Mouse (Mus musculus) intestine, embryonic 14.5 days (tissue): ENCODE data around the gene Arih2. TPM values are rescaled to one million over a fixed set of nuclear protein-coding genes. Genes with fewer than 3 reads are reported as not detected.

Source experiments
- ATAC-seq: fragments of 200-750 bp; cut with Nextera tagmentation; replicated peaks from 2 replicates; pipeline ENCODE4 v1.8.0; 2017; ENCODE audit warnings: low read depth, moderate number of reproducible peaks, moderate TSS enrichment, moderate library complexity; ENCODE audit not compliant: low FRiP score, low TSS enrichment
- DNase-seq: peaks from one replicate; pipeline ENCODE4 v3.0.0-alpha.2; 2018; ENCODE audit warnings: low spot score
- H3K27ac ChIP-seq: fragments of 300-500 bp; sonication (generic); 2 replicates; pipeline ENCODE4 v1.5.1; 2014; ENCODE audit warnings: low read depth, mild to moderate bottlenecking, control low read depth
- H3K27me3 ChIP-seq: fragments of 300-500 bp; sonication (generic); replicated peaks from 2 replicates; pipeline ENCODE4 v1.6.1; 2014; ENCODE audit warnings: low read length, control low read depth; ENCODE audit not compliant: control insufficient read depth, insufficient read depth
- H3K36me3 ChIP-seq: fragments of 300-500 bp; sonication (generic); 2 replicates; pipeline ENCODE4 v1.6.1; 2014; ENCODE audit warnings: low read length, control low read depth; ENCODE audit not compliant: control insufficient read depth, insufficient read depth
- H3K4me1 ChIP-seq: fragments of 300-500 bp; sonication (generic); replicated peaks from 2 replicates; pipeline ENCODE4 v1.6.1; 2014; ENCODE audit warnings: low read length, control low read depth, mixed read lengths; ENCODE audit not compliant: control insufficient read depth, insufficient read depth
- H3K4me2 ChIP-seq: fragments of 300-500 bp; sonication (generic); 2 replicates; pipeline ENCODE4 v1.6.1; 2014; ENCODE audit warnings: low read length
- H3K4me3 ChIP-seq: fragments of 300-500 bp; sonication (generic); 2 replicates; pipeline ENCODE4 v1.5.1; 2014; ENCODE audit warnings: low read depth, low read length, control low read depth, mixed read lengths
- H3K9ac ChIP-seq: fragments of 300-500 bp; sonication (generic); 2 replicates; pipeline ENCODE4 v1.6.1; 2014; ENCODE audit warnings: mild to moderate bottlenecking, low read length
- H3K9me3 ChIP-seq: fragments of 300-500 bp; sonication (generic); 2 replicates; pipeline ENCODE4 v1.6.1; 2016; ENCODE audit warnings: low read length, control low read depth; ENCODE audit not compliant: control insufficient read depth
- WGBS: fragments of 180-500 bp; shearing (Covaris S2); extraction: QIAGEN DNeasy Blood & Tissue Kit; methylation state at CpG from one replicate; pipeline ENCODE4 v1.1.7; 2014; 5-methylcytosine and 5-hydroxymethylcytosine counted together
- polyA plus RNA-seq: library from polyadenylated mRNA; unstranded; fragments of >200 nt; fragmentation: Nextera tagmentation; extraction: Ambion mirVana; gene quantifications from 2 replicates; pipeline ENCODE4 v1.2.1, GENCODE M21; 2014

The Arih2 gene
- polyA plus RNA-seq, 1 experiment from 2014 or later, result 43.1 TPM

DNA sequence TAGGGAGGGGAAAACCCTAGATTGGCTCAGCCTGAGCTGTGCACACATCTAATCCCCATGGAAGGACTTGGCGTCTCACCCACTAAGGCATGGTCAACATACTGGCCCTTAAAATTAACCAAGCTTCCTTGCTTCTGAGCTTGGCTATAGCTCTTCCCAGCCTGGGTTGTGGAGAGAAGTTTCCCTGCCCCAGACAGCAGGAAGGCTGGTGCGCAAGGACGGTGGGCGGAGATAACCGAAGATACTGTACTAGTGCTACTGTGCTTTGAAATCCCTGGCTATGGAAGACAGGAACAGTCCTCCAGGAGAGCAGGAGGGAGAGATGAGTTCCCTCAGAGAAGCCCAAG lies 69.9 kb downstream of the Arih2 start:
- ATAC-seq, result no peak
- H3K27ac ChIP-seq, result peak overlapping the region; percentile 91

DNA sequence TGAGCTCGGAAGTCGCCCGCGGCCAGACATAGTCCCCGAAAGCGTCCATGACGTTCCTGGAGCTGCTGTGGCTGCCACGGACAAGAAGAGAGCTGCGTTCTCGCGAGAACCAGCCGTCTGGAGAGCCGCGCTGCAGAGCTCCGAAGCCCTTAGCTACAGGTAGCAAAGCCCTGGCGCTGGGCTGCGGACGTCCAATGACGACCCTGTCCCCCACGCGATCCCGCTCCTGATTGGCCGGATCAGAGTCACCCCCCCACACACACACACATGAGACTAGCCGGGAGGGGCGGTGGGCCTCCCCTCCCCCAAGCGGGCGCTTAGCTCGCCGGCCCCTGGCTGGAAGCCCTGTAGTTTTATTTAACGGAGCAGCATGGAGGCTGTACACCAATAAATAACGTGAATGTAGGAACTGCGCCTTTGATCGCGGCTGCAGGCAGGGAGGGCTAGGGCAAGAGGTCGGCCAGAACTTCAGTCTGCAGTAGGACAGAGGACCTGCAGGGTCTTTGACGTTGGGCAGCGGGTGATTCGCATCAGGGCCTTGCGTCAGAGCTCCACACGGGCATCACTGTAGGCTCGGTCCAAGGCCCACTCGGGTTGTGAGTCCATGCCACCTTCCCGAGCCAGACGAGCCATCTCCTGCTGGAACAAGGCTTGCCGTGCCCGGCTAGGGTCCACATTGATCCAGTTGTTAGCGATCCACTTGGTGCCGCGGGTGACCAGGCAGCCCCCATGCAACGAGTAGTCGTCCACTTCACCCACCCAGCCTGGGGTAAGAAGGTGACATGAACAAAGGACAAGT lies 70.4 kb downstream of the Arih2 start, which contains the start of gene Wdr6:
Wdr6 (minus strand) TSS at position 195 of the 799 bp plus-strand sequence.
- DNase-seq, result peak; percentile 92
- Histone ChIP-seq H3K9ac (peak within 1 kb of the TSS; percentile 74), H3K27me3 (no peaks in the 10 kb centered on the region), H3K36me3 (peaks cover 26% of the 10 kb centered on the region), H3K4me2 (peak within 1 kb of the TSS; percentile 81), H3K4me1 (peaks cover 30% of the 10 kb centered on the region), H3K27ac (peak within 1 kb of the TSS; percentile 91), H3K9me3 (no peaks in the 10 kb centered on the region), H3K4me3 (peak within 1 kb of the TSS; percentile 70)
- WGBS, result 5% methylated on average over 51 of the region's 51 CpGs
- peak; percentile 96 for ATAC-seq

More for the DNA sequence above, 69.9 kb downstream of the Arih2 start:
- Histone ChIP-seq H3K9ac (peak overlapping the region; percentile 74), H3K9me3 (no peaks in the 10 kb centered on the region), H3K4me3 (peak overlapping the region; percentile 70; the same call in 1 of the 2 replicates), H3K36me3 (peaks cover 20% of the 10 kb centered on the region), H3K4me2 (peak overlapping the region; percentile 81), H3K4me1 (peaks cover 25% of the 10 kb centered on the region), H3K27me3 (no peaks in the 10 kb centered on the region)
- no peak for DNase-seq
- 51% methylated on average over 5 of the region's 5 CpGs for WGBS

DNA sequence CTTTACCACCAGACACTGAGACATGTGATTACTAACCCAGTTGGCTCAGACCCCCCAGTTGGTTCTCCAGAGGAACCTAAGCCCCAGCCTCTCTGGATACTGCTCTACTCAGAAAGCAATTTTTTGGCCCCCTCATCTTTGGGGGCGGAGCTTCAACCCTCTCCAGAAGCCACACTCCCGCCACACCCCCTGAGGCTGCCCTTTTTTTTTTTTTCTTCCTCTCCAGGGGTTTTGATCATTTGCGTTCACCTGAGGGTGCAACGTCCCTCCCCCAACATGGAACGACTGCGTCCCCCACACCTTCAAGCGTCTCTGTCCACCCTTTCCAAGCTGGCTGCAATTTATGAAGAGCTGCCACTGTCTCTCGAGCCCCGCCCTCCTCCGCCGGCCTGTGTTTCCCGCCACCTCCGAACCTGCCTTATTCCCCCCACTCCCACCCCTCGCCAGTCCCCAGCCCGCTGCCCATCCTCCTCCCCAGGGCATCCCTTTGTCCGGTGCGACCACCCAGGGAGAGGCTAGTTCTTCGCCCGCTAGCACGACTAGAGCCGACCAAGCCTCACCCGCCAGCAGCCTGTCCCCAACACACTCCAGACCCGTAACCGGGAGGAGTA lies 71.1 kb downstream of the Arih2 start:
- peaks cover 33% of the 10 kb centered on the region for H3K4me1 ChIP-seq
- no peak for DNase-seq
- ATAC-seq, result peak; percentile 40; the same call in 1 of the 2 replicates
- under 1% methylated on average over 24 of the region's 24 CpGs for WGBS
- H3K4me3 ChIP-seq, result peak overlapping the region; percentile 70
- no peaks in the 10 kb centered on the region for H3K27me3 ChIP-seq
- H3K36me3 ChIP-seq, result peaks cover 32% of the 10 kb centered on the region
- peak overlapping the region; percentile 91 for H3K27ac ChIP-seq
- peak overlapping the region; percentile 74 for H3K9ac ChIP-seq
- H3K4me2 ChIP-seq, result peak overlapping the region; percentile 81
- H3K9me3 ChIP-seq, result no peaks in the 10 kb centered on the region

DNA sequence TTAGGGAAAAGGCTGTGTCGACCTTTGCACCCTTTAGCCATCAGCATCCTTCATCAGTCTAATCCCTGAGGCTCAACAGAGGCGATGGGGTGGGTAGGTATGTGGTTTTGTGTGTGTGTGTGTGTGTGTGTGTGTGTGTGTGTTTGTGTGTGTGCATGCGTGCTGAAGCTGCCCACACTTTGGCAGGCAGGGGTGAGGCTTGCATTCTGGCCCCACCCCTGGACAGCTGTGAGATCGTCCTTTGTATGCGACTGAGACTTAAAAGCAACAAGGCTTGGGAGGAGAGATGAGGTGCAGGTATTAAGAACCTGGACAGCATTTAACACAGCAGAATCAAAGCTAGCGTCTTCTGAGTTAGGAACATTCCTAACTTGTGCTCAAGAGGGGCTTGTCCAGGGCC lies 72.2 kb downstream of the Arih2 start:
- Histone ChIP-seq H3K9me3 (no peaks in the 10 kb centered on the region), H3K9ac (peak overlapping the region; percentile 23; the same call in 1 of the 2 replicates), H3K4me1 (peaks cover 33% of the 10 kb centered on the region), H3K27ac (no peak overlapping the region), H3K27me3 (no peaks in the 10 kb centered on the region), H3K36me3 (peaks cover 42% of the 10 kb centered on the region), H3K4me2 (peak overlapping the region; percentile 81), H3K4me3 (peak overlapping the region; percentile 70)
- no peak for ATAC-seq
- 41% methylated on average over 6 of the region's 6 CpGs for WGBS
- DNase-seq, result no peak

DNA sequence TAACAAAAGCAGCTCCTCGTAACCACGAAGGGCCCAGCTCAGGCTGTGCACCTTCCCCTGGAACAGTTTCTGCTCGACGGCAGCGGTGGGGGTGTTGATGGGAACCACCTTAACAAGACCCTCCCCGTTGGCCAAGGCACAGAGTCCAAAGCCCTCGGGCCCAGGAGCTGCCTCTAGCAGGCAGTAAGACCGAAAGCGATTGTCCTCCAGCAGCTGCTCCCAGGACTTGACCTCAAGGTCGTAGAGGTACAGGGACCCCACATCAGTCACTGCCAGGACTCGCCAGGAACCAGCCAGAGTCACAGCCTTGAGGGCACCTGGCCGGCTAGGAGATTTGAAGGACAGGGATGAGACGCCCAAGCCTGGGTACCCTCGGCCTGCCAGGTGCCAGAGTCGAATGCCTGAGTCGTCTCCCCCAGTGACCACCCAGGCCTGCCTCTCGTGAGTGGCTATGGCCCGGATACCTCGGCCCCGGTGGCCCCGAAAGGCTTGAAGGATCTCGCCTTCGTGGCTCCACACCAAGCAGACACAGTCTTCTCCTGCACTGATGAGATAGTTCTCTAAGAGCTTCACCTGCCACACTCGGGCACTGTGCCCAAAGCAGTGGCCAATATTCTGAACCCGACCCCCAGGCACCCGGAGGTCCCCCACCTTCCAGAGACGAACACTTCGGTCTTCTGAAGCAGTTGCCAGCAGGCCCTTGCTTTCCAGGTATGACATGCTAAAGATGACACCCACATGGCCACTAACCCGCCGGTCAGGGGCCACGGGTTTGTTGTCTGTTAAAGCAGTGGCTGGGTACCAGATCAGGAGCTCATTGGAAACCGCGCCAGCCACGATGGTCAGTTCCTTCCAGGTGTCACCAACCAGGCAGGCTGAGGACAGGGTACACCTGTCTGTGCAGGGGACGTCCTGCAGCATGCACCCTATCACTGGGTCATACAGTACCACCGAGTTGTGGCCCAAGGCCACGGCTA lies 73.6 kb downstream of the Arih2 start:
- peaks cover 33% of the 10 kb centered on the region for H3K4me1 ChIP-seq
- H3K27ac ChIP-seq, result no peak overlapping the region
- H3K9ac ChIP-seq, result no peak overlapping the region
- no peaks in the 10 kb centered on the region for H3K27me3 ChIP-seq
- H3K4me3 ChIP-seq, result no peak overlapping the region
- H3K4me2 ChIP-seq, result no peak overlapping the region
- no peaks in the 10 kb centered on the region for H3K9me3 ChIP-seq
- 84% methylated on average over 37 of the region's 37 CpGs for WGBS
- DNase-seq, result no peak
- H3K36me3 ChIP-seq, result peaks cover 53% of the 10 kb centered on the region
- no peak for ATAC-seq

DNA sequence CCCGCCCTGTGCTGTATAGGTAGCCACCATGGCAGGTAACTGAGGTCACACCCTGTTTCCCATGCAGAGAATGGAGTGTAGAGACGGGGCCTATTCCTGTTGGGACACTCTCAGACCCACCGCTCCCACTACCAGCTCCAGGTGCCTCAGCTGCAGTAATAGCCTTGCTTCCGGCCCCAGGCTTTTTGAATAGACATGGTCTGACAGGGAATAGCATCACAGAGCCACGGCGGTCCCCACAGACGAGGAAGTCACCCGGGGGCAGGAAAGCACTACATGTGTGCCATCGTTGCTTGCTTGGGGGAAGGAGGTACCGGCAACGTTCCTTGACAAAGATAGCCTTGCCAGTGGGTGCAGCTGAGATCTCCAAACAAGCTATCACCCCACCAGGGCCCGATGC lies 74.3 kb downstream of the Arih2 start:
- ATAC-seq, result no peak
- no peak overlapping the region for H3K9ac ChIP-seq
- H3K36me3 ChIP-seq, result peaks cover 53% of the 10 kb centered on the region
- no peaks in the 10 kb centered on the region for H3K9me3 ChIP-seq
- 88% methylated on average over 12 of the region's 12 CpGs for WGBS
- peaks cover 36% of the 10 kb centered on the region for H3K4me1 ChIP-seq
- H3K4me2 ChIP-seq, result no peak overlapping the region
- H3K4me3 ChIP-seq, result no peak overlapping the region
- no peaks in the 10 kb centered on the region for H3K27me3 ChIP-seq
- no peak for DNase-seq
- no peak overlapping the region for H3K27ac ChIP-seq

DNA sequence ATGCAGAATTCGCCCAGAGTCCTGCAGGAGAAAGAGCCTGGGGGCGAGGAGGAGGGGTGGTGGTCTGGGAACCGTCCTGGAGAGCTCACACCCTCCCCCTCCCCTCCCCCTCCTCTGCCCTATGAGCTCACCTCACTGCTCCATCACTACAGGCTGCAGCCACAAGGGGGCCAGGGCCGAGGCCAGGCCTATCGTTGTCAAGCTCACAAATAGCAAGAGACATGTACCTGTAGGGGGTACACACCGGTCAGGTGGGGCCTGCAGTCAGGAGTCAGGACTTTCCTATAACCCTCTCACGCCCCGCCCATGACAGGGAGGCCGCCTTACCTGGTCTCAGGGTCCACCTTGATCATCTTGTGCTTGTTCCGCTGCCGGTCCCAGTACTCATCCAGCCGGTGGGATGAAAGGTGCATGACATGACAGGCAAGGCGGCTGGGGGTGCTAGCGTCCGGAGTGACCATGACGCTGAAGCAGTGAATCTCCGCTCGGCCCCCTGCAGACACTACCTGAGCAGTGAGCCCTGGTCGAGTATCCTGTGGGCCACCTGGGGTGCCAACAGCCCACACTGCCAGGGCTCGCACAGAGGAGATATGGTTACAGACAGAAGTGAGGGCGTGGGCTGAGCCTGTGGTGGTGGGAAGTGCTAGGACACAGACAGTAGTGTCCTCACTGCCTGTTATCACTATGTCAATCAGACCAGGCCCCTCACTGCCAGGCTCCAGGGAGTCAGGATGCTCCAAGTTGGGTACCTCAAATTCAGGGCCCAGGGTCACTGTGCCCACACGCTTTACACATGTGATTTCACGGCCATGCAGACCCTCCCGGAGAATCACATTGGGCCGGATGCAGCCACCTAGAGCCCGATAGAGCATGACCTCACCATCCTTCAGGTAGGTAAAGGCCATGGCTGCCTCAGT lies 75.2 kb downstream of the Arih2 start:
- Histone ChIP-seq H3K4me2 (no peak overlapping the region), H3K36me3 (peaks cover 53% of the 10 kb centered on the region), H3K9ac (no peak overlapping the region), H3K27ac (no peak overlapping the region), H3K9me3 (no peaks in the 10 kb centered on the region), H3K4me1 (peaks cover 29% of the 10 kb centered on the region), H3K27me3 (no peaks in the 10 kb centered on the region), H3K4me3 (no peak overlapping the region)
- 51% methylated on average over 26 of the region's 26 CpGs for WGBS
- ATAC-seq, result no peak
- DNase-seq, result peak; percentile 82
